Mouse (Mus musculus) G1E-ER4 (cell line): ENCODE results near the gene Prss57. TPM values are rescaled to one million over a fixed set of nuclear protein-coding genes. Genes with fewer than 3 reads are reported as not detected.

Experiments used
- GATA1 ChIP-seq: IDR thresholded peaks from one replicate; pipeline ENCODE4 v1.8.0; 2012; ENCODE audit warnings: low read length, inconsistent platforms
- polyA plus RNA-seq: library from polyadenylated mRNA; stranded (reverse); fragments of >175 nt; gene quantifications from 2 replicates; pipeline ENCODE4 v1.2.3, GENCODE M21; 2012

The Prss57 gene
- polyA plus RNA-seq: not detected in 2 replicates

GRCm38 (mm10) chr10:79790861-79791260 lies at the start of gene Prss57:
Gene Prss57 (minus strand): TSS chr10:79790961.
- TF ChIP-seq GATA1: no peak

- no peak for TF ChIP-seq GATA1
These were observed 49.3 kb upstream of the Prss57 start for GRCm38 (mm10) chr10:79840091-79840490.

- no peak for TF ChIP-seq GATA1
These were observed 47.4 kb upstream of the Prss57 start for GRCm38 (mm10) chr10:79838151-79838550.

GRCm38 (mm10) chr10:79836918-79837317 lies 46.2 kb upstream of the Prss57 start:
- TF ChIP-seq GATA1: no peak

- no peak for TF ChIP-seq GATA1
These were observed 44.1 kb upstream of the Prss57 start for GRCm38 (mm10) chr10:79834769-79835398.

- no peak for TF ChIP-seq GATA1
These were observed 42.0 kb upstream of the Prss57 start for GRCm38 (mm10) chr10:79832786-79833181.

- no peak for TF ChIP-seq GATA1
These were observed 41.4 kb upstream of the Prss57 start for GRCm38 (mm10) chr10:79832026-79832785.

GRCm38 (mm10) chr10:79831583-79831982 lies 40.8 kb upstream of the Prss57 start:
- TF ChIP-seq GATA1: no peak

- no peak for TF ChIP-seq GATA1
These were observed 33.7 kb upstream of the Prss57 start for GRCm38 (mm10) chr10:79824413-79824812.

GRCm38 (mm10) chr10:79823011-79823410 lies 32.2 kb upstream of the Prss57 start:
- TF ChIP-seq GATA1: no peak

- no peak for TF ChIP-seq GATA1
These were observed 31.6 kb upstream of the Prss57 start for GRCm38 (mm10) chr10:79822372-79822771.

- TF ChIP-seq GATA1: no peak
These were observed 31.0 kb upstream of the Prss57 start for GRCm38 (mm10) chr10:79821731-79822130.

GRCm38 (mm10) chr10:79820782-79821181 lies 30.0 kb upstream of the Prss57 start, which contains the start of gene Misp:
Gene Misp (plus strand): TSS chr10:79820989.
- no peak for TF ChIP-seq GATA1

GRCm38 (mm10) chr10:79820277-79820676 lies 29.5 kb upstream of the Prss57 start:
- no peak for TF ChIP-seq GATA1

- no peak for TF ChIP-seq GATA1
These were observed 28.8 kb upstream of the Prss57 start for GRCm38 (mm10) chr10:79819606-79820005.

GRCm38 (mm10) chr10:79818225-79818624 lies 27.5 kb upstream of the Prss57 start:
- no peak for TF ChIP-seq GATA1

GRCm38 (mm10) chr10:79817111-79817510 lies 26.4 kb upstream of the Prss57 start:
- no peak for TF ChIP-seq GATA1
